Mouse (Mus musculus) kidney, adult 8-10 months (tissue): ENCODE measurements around the gene Adamtsl1.

Experiments
- DNase-seq, 2 experiments: peaks; one replicate each; pipeline ENCODE4 v3.0.0; 2022

Gene Adamtsl1

GRCm38 (mm10) chr4:85513792-85514191 is at the start of gene Adamtsl1:
Gene Adamtsl1, plus strand, starts transcription at chr4:85514172.
- no peak for DNase-seq

GRCm38 (mm10) chr4:85483586-85483985 is 30.4 kb upstream of the Adamtsl1 start:
- DNase-seq = no peak

- DNase-seq = no peak
These were observed 27.5 kb upstream of the Adamtsl1 start for GRCm38 (mm10) chr4:85486316-85486946.

GRCm38 (mm10) chr4:85505718-85506117 is 8.3 kb upstream of the Adamtsl1 start:
- DNase-seq = no peak

DNA sequence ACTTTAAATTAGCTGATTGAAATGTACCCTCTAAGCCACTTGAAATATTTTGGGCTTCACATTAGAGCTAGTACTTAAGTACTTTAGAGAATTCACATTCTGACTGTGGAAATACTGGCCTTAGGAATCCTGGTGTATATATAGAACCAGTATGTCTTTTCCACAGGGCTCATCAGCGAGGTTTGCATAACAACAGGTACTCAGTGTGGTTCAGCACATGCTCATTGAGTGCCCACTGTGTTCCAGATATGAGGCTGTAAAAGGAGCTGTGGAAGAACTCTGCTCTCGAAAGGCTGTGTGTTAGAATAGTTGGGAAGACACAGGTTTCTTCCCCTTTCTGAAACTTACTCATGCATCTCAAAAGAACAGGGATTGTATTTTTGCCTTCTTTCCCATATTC is 7.0 kb upstream of the Adamtsl1 start:
- DNase-seq = no peak

DNA sequence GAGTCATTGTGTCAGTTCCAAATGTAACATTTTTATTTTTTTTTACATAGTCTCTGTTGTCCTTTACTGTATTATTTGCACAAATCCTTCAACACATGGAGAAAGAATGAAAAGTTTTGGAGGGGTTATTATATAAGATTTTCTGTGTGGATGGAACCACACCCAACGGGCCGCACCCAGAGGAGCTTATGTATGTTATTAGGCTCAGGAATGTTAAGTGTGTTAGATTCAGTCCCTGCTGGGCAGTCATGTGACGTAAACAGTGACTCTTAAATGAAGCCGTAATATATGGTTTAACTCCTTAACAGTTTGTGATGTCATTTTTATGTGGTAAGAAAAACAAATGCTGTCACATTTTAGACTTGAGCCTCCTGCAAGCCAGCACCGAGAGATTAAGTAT is 6.5 kb upstream of the Adamtsl1 start:
- DNase-seq = no peak

- DNase-seq = no peak
These were observed 684 bp upstream of the Adamtsl1 start for GRCm38 (mm10) chr4:85513288-85513687.

GRCm38 (mm10) chr4:85514205-85514681 is 271 bp downstream of the Adamtsl1 start:
- peak; percentile 0 to 11 for DNase-seq

- DNase-seq = no peak
These were observed 13.1 kb downstream of the Adamtsl1 start for GRCm38 (mm10) chr4:85526966-85527566.

DNA sequence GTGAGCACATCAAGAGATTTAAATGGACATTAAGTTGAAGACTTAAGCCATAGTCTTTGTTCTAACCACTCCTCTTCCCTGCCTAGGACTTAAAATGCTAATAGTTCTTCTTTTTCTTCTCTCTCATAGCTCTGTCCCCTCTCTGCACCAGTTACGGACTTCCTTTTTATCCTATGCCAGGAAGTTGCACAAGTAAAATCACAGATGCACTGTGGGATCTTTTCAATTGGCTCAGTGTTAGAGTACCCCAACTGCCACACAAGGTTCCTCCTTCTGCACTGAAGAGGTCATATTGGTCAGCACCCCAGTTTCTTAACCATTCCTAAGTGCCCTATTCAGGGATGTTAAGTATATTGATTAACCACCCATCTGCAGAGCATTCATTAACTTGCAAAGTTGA is 15.9 kb downstream of the Adamtsl1 start:
- no peak for DNase-seq

DNA sequence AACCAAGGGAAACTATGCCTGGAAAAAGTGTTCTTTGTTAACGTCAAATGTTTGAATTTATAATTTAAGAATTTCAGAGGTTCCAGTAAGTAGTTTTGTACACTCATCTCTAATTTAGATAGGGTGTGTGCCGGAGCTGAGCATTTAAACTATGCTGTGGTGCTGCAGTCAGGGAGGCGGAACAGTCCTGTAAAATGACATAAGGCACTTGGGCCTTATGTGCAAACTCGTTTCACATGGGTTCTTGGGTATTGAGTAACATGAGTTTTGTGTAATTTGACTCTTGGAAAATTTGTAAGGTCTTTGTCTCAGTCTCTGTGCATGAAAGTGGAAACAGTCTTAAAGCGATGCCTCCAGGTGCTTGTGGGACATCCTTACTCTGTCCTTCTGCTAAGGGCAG is 25.7 kb downstream of the Adamtsl1 start:
- DNase-seq = no peak

- no peak for DNase-seq
These were observed 29.2 kb downstream of the Adamtsl1 start for GRCm38 (mm10) chr4:85543221-85543620.

DNA sequence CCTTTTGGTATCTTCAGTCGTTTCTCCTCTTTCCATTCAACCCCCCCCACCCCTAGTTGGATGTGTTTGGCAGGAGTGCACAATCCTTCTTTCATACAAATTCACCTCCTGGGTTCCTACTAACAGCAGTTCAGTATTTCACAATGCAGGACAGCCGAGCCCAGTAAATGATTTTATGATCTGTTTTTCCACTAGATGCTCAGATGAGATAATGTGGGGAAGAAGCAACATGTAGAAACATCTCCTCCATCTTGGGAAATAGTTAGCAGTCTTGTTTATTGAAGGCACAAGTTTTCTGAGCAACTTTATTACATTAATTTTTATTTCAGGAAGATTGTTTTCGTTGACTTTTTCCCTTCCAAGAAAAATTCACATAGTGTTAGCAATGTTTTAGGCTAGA is 40.7 kb downstream of the Adamtsl1 start:
- no peak for DNase-seq

DNA sequence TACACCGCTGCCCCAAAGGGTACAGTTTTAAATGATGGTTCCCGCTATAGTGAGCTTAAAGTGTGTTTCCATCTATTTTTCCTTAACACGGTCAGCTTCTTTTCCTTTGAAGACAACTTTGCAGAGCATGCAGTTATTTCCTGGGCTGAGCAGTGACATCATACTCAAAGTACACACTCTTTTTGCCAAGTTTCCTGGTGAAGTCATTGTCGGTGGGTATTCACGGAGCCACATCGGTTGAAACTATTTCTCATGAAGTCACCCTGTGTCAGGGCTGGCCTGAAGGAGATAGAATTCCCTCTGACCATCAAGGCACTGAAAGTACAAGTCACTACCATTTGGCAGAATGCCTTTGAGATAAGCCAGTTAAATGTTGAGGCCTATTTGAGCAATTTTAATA is 45.8 kb downstream of the Adamtsl1 start:
- DNase-seq = no peak

GRCm38 (mm10) chr4:85585426-85585825 is 71.5 kb downstream of the Adamtsl1 start:
- no peak for DNase-seq

DNA sequence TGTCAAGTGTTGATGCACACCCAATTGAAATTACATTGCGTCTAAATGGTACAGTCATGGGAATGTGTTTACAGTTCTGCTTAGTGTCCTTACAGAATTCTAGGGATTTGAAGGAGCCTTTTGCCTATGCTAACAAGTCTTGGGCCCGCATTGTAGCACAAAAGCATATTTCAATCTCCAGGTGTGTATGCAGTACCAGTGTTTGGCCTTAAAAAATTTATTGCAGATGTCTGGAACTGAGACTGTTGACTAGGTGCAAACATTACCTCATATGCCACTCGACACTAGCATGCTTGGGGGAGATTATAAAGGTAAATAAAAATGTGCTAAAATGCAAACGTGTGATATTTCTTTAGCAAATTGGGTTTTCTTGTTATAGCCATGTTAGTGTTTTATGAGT is 75.0 kb downstream of the Adamtsl1 start:
- DNase-seq = no peak

DNA sequence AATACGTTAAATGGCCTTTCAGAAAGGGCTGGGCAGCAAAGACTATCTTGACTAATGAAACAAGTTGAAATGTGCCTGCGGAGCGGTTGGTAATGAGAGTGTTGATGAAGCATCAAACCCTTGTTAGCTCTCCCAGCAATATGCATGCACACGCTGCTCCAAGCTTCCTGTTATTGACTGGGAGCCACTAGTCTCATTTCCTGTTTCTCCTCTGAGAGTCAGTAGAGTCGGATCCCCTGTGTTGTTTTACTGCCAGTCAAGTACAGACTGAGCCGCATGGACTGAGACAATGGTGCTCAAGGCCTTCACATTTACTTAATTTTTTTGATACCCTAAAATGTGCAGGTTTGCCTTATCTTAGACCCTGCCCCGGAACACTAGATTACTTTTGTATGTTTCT is 77.1 kb downstream of the Adamtsl1 start:
- no peak for DNase-seq

GRCm38 (mm10) chr4:85594159-85594558 is 80.2 kb downstream of the Adamtsl1 start:
- DNase-seq = no peak

GRCm38 (mm10) chr4:85613331-85613730 is 99.4 kb downstream of the Adamtsl1 start:
- no peak for DNase-seq

DNA sequence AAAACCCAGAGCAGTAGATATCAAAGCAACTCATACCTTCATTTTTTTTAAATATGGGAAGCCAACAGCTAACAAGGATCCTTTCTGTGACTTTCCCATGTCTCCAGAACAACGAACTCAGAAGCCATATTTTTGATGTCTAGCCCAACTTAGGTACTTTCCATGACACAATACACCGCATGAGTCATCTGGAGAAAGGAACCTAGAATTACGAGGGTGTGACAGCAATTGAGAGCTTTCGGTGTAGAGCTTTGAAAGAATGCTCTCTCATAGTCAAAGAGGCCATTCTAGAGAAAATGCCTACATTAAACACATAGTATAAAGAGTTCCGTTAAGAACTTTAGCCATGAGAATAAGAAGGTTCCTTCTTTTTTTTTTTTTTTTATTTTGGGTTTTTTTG is 104.8 kb downstream of the Adamtsl1 start:
- DNase-seq = no peak

DNA sequence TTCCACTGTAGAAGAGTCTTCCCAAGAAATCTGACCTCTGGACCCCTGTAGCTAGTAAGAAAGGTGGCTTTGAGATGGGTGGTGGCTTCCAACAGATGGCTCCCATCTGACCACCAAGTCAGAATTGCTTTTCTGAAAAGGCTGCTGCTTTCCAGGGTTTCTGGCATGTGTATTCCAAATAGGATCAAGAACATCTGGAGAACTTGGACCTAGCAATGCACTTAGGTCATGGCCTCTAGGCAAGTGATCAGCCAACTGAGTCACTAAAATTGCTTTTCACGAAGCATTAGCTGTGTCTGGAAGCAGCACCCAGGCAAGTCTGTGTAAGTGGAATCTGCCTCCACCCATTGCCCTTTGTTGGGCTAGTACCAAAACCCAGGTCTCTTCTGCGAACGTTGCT is 105.3 kb downstream of the Adamtsl1 start:
- DNase-seq = no peak

GRCm38 (mm10) chr4:85629381-85629780 is 115.4 kb downstream of the Adamtsl1 start:
- no peak for DNase-seq

DNA sequence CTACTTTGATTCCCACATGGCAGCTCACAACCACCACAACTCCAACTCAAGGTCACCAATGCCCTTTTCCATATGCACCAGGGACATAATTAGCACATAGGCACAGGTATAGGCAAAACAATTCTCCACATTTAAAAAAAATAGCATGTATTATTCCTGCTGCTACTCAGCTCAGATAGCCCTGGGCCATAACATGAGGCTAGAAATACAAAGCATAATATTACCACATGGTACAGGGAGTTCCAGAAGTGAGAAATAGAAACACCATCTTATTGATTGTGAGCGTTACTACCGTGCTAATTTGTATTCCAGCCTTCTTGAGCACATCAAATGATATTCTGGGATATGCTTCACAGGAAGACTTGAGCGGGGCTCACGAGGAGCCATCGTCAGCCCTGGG is 155.3 kb downstream of the Adamtsl1 start:
- DNase-seq = no peak

GRCm38 (mm10) chr4:85669735-85670134 is 155.8 kb downstream of the Adamtsl1 start:
- DNase-seq = no peak

- peak; percentile 1 to 17 for DNase-seq
These were observed 158.3 kb downstream of the Adamtsl1 start for GRCm38 (mm10) chr4:85672290-85672689.
